Mouse (Mus musculus): ENCODE results near the gene Glcci1.

- TF ChIP-seq CTCF (IDR thresholded peaks at IDR 0.05) = no peak
- TF ChIP-seq EP300 (IDR thresholded peaks at IDR 0.05) = no peak
Observed at GRCm38 (mm10) chr6:8619582-8620350, 110.4 kb downstream of the Glcci1 start.
